Mouse (Mus musculus) liver, adult 2 months (tissue): Measurements from ENCODE around the gene Rccd1.

Experiments used
- CTCF ChIP-seq: fragments of 200-500 bp; IDR thresholded peaks from 2 replicates; pipeline ENCODE4 v1.5.1; 2011; ENCODE audit warnings: low read depth, low read length, control low read depth
- POLR2A ChIP-seq: fragments of 200-500 bp; IDR thresholded peaks from 2 replicates; pipeline ENCODE4 v1.6.1; 2011; ENCODE audit warnings: low read length, control low read depth; ENCODE audit not compliant: insufficient read depth; ENCODE audit errors: extremely low read depth

DNA sequence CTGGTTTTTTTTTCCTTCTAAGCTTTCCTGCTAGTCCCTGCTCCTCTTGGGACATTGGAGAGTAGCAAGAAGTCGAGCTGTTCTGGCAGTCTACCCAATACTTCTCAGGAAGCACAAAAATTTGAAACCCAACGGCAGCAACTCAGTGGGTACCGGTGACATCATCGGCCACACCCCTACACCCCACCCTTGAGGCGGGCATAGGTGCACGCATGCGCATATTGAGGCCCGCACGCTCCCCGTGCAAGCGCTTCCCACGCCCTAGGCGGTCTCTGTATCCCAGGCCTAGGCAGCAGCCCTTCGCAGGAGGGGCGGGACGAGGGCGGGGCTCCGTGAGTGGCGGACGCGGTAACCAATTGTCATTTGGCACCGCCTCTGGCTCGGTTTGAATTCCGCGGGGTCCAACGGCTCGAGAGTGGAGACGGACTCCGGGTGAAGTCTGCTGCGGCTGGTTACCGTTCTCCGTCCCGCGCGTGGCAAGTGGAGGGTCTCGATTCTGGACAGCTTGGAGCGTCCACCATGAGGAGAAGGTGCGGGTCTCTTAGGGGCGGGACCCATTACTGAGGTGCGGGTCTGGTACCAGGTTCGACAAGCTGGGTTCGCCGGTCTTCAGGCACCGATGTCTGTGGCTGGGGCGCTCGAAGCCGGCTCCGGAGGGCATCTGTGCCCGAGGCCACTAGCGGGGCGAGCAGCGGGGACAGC is 30.0 kb downstream of the Rccd1 start, which contains the start of gene Prc1:
- TF ChIP-seq CTCF: no peak
- no peak for TF ChIP-seq POLR2A
